Mouse (Mus musculus): Measurements from ENCODE around the gene Idnk. TPM values are rescaled to one million over a fixed set of nuclear protein-coding genes. Genes with fewer than 3 reads are reported as not detected.

The Idnk gene
- polyA plus RNA-seq (2014; fragmentation: Nextera tagmentation; extraction: Ambion mirVana): 41.6 and 45.8 TPM in 2 replicates

DNA sequence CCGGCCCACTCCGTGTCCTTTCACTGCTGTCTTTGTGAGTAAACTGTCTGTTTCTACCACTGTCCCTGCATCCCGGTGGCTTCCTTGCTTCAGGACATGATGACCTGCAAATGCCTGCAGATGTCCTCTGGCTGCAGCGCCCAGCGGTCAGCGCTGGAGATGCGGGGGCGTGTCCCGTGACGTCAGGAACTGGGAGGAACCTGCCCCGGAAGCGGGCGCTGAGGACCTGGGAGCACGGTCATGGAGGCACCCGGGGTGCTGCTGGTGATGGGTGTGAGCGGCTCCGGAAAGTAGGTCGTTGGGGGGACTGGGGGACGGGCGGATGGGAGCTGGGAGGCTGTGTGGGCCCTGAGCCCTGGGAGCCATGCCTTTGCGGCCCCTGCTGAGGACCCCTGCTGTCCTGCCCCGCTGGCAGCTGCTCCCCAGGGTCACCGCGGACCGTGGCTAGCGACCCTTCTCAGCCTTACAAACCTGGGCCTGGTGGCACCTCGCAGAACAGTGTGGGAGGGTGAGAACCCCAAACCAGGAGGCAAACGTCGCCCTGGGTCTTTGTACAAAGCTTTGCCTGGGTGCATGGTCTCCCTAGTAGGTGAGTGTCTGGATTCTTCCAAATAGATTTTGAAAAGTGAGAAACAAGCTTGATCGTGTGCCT is at the start of gene Idnk:
TSS of gene Idnk (plus strand) at position 203 of the 652 bp plus-strand sequence.
- Histone ChIP-seq H3K4me2 (ENCODE audit: low read depth, low read length, severe bottlenecking) (peak within 1 kb of the TSS; percentile 98), H3K27ac (ENCODE audit: low read depth, low read length) (0 out of 2 replicates have a peak within 1 kb of the TSS, but pooled peaks have one; percentile 18), H3K36me3 (ENCODE audit: control insufficient read depth, insufficient read depth, low read length) (peaks cover 10% of the 10 kb centered on the region), H3K4me1 (replicated peaks; ENCODE audit: control insufficient read depth, insufficient read depth, low read length) (no peaks in the 10 kb centered on the region), H3K27me3 (ENCODE audit: control insufficient read depth, insufficient read depth, low read length) (no peaks in the 10 kb centered on the region), H3K9ac (ENCODE audit: low read length) (peak within 1 kb of the TSS; percentile 76), H3K9me3 (ENCODE audit: control insufficient read depth, low read length) (no peaks in the 10 kb centered on the region), H3K4me3 (ENCODE audit: low read depth, low read length) (peak within 1 kb of the TSS; percentile 77)
- peak; percentile 89 for ATAC-seq (replicated peaks; ENCODE audit: low FRiP score)
- 2% methylated on average over 30 of the region's 30 CpGs for WGBS
- DNase-seq (ENCODE audit: low spot score): peak; percentile 93

GRCm38 (mm10) chr13:58111306-58111705 is 46.1 kb upstream of the Idnk start:
- no peaks in the 10 kb centered on the region for H3K9me3 ChIP-seq (ENCODE audit: control insufficient read depth, low read length)
- H3K27me3 ChIP-seq (ENCODE audit: control insufficient read depth, insufficient read depth, low read length): no peaks in the 10 kb centered on the region
- DNase-seq (ENCODE audit: low spot score) (no peak), ATAC-seq (replicated peaks; ENCODE audit: low FRiP score) (no peak)
- H3K36me3 ChIP-seq (ENCODE audit: control insufficient read depth, insufficient read depth, low read length): no peaks in the 10 kb centered on the region
- no peak overlapping the region for H3K27ac ChIP-seq (ENCODE audit: low read depth, low read length)
- no peak overlapping the region for H3K4me2 ChIP-seq (ENCODE audit: low read depth, low read length, severe bottlenecking)
- H3K4me1 ChIP-seq (replicated peaks; ENCODE audit: control insufficient read depth, insufficient read depth, low read length): peaks cover 12% of the 10 kb centered on the region
- H3K9ac ChIP-seq (ENCODE audit: low read length): no peak overlapping the region
- no peak overlapping the region for H3K4me3 ChIP-seq (ENCODE audit: low read depth, low read length)
- WGBS: 93% methylated on average over 6 of the region's 6 CpGs

GRCm38 (mm10) chr13:58112191-58112590 is 45.3 kb upstream of the Idnk start:
- H3K27me3 ChIP-seq (ENCODE audit: control insufficient read depth, insufficient read depth, low read length): no peaks in the 10 kb centered on the region
- DNase-seq (ENCODE audit: low spot score) (no peak), ATAC-seq (replicated peaks; ENCODE audit: low FRiP score) (no peak)
- no peaks in the 10 kb centered on the region for H3K36me3 ChIP-seq (ENCODE audit: control insufficient read depth, insufficient read depth, low read length)
- H3K9ac ChIP-seq (ENCODE audit: low read length): peak overlapping the region; percentile 69
- no peak overlapping the region for H3K27ac ChIP-seq (ENCODE audit: low read depth, low read length)
- H3K9me3 ChIP-seq (ENCODE audit: control insufficient read depth, low read length): no peaks in the 10 kb centered on the region
- H3K4me3 ChIP-seq (ENCODE audit: low read depth, low read length): peak overlapping the region; percentile 51
- peak overlapping the region; percentile 87 for H3K4me2 ChIP-seq (ENCODE audit: low read depth, low read length, severe bottlenecking)
- peaks cover 12% of the 10 kb centered on the region for H3K4me1 ChIP-seq (replicated peaks; ENCODE audit: control insufficient read depth, insufficient read depth, low read length)
- WGBS: 72% methylated on average over 10 of the region's 10 CpGs

DNA sequence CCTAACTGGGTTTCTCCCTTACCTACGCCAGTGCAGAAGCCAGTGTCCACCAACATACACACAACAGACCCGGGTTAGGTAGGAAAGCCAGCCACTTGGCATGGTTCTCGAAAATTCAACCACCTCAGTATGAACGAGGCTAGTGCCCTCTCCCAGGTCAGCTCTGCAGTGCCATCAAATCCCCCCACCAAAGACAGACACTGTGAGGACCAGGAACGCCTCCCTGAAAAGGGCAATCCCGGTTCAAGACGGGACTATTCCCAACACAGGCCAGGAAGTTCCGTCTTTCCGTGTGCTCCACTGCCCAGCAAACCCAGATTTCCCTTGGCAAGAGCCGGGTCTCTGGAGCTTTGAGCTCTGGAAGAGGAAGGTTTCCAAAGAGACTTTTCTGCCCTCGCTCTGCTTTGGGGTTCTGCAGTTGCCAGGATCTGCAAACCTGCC is 44.8 kb upstream of the Idnk start:
- Histone ChIP-seq H3K4me2 (ENCODE audit: low read depth, low read length, severe bottlenecking) (peak overlapping the region; percentile 87), H3K4me1 (replicated peaks; ENCODE audit: control insufficient read depth, insufficient read depth, low read length) (peaks cover 12% of the 10 kb centered on the region), H3K27me3 (ENCODE audit: control insufficient read depth, insufficient read depth, low read length) (no peaks in the 10 kb centered on the region), H3K27ac (ENCODE audit: low read depth, low read length) (no peak overlapping the region), H3K4me3 (ENCODE audit: low read depth, low read length) (peak overlapping the region; percentile 51), H3K9ac (ENCODE audit: low read length) (peak overlapping the region; percentile 69), H3K9me3 (ENCODE audit: control insufficient read depth, low read length) (no peaks in the 10 kb centered on the region), H3K36me3 (ENCODE audit: control insufficient read depth, insufficient read depth, low read length) (no peaks in the 10 kb centered on the region)
- peak; percentile 10; the same call in 1 of the 2 replicates for ATAC-seq (replicated peaks; ENCODE audit: low FRiP score)
- DNase-seq (ENCODE audit: low spot score): peak; percentile 48
- 17% methylated on average over 11 of the region's 11 CpGs for WGBS

GRCm38 (mm10) chr13:58113061-58113900 is 44.2 kb upstream of the Idnk start, which contains the start of gene Klhl3:
Gene Klhl3, minus strand, starts transcription at chr13:58113592.
- Histone ChIP-seq H3K4me1 (replicated peaks; ENCODE audit: control insufficient read depth, insufficient read depth, low read length) (peaks cover 12% of the 10 kb centered on the region), H3K9me3 (ENCODE audit: control insufficient read depth, low read length) (no peaks in the 10 kb centered on the region), H3K36me3 (ENCODE audit: control insufficient read depth, insufficient read depth, low read length) (no peaks in the 10 kb centered on the region), H3K9ac (ENCODE audit: low read length) (peak within 1 kb of the TSS; percentile 69), H3K4me3 (ENCODE audit: low read depth, low read length) (peak within 1 kb of the TSS; percentile 51), H3K27me3 (ENCODE audit: control insufficient read depth, insufficient read depth, low read length) (no peaks in the 10 kb centered on the region), H3K27ac (ENCODE audit: low read depth, low read length) (peak within 1 kb of the TSS; percentile 64), H3K4me2 (ENCODE audit: low read depth, low read length, severe bottlenecking) (peak within 1 kb of the TSS; percentile 87)
- DNase-seq (ENCODE audit: low spot score) (peak; percentile 84), ATAC-seq (replicated peaks; ENCODE audit: low FRiP score) (peak; percentile 86)
- 1% methylated on average over 35 of the region's 35 CpGs for WGBS

DNA sequence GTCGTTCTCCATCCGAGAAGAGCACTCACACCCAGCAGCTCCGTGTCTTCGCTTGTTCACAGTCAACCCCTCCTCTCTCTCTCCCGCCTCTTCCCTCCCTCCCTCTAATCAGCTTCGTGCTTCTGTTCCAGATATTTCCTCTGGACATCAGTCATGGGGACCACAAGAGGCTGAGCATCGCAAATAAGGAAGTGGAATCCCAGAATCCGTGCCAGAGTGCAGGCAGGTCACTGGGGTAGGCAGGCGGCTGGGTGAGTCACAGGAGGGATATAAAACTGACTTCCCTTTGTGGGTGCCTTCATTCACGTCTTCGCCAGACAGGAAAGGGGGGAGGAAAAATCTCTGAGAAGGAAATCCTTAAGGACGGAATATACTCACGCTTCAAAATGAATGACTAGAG is 42.2 kb upstream of the Idnk start:
- DNase-seq (ENCODE audit: low spot score): peak; percentile 43
- H3K4me1 ChIP-seq (replicated peaks; ENCODE audit: control insufficient read depth, insufficient read depth, low read length): peaks cover 12% of the 10 kb centered on the region

DNA sequence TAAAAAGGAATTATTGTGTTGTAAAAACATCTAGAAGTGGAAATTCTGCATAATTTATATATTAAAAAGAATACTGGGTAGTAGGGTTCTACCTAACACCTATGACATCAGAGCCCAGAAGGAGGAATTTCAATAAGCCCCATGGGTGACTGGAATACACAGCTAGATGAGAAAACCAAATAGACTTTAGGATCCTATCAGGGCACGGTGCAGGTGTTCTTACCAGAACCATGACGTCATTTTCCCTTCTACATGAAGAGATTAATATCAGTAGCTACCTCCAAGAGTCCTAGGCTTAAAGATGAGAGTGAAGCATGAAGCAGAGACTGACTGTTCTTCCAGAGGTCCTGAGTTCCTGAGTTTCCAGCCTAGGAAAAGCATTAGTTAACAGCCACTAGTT is 40.6 kb upstream of the Idnk start:
- WGBS: 86% methylated on average over 2 of the region's 2 CpGs
- DNase-seq (ENCODE audit: low spot score): peak; percentile 1
- no peak for ATAC-seq (replicated peaks; ENCODE audit: low FRiP score)

More for the DNA sequence above, 42.2 kb upstream of the Idnk start:
- H3K4me3 ChIP-seq (ENCODE audit: low read depth, low read length): no peak overlapping the region
- no peak for ATAC-seq (replicated peaks; ENCODE audit: low FRiP score)
- H3K27me3 ChIP-seq (ENCODE audit: control insufficient read depth, insufficient read depth, low read length): no peaks in the 10 kb centered on the region
- 78% methylated on average over 13 of the region's 13 CpGs for WGBS
- no peak overlapping the region for H3K9ac ChIP-seq (ENCODE audit: low read length)
- H3K27ac ChIP-seq (ENCODE audit: low read depth, low read length): no peak overlapping the region
- H3K9me3 ChIP-seq (ENCODE audit: control insufficient read depth, low read length): no peaks in the 10 kb centered on the region
- no peak overlapping the region for H3K4me2 ChIP-seq (ENCODE audit: low read depth, low read length, severe bottlenecking)
- H3K36me3 ChIP-seq (ENCODE audit: control insufficient read depth, insufficient read depth, low read length): no peaks in the 10 kb centered on the region

GRCm38 (mm10) chr13:58117318-58118017 is 40.0 kb upstream of the Idnk start:
- ATAC-seq (replicated peaks; ENCODE audit: low FRiP score) (no peak), DNase-seq (ENCODE audit: low spot score) (peak; percentile 73)
- no peak overlapping the region for H3K9ac ChIP-seq (ENCODE audit: low read length)
- no peak overlapping the region for H3K27ac ChIP-seq (ENCODE audit: low read depth, low read length)
- H3K36me3 ChIP-seq (ENCODE audit: control insufficient read depth, insufficient read depth, low read length): no peaks in the 10 kb centered on the region
- H3K4me1 ChIP-seq (replicated peaks; ENCODE audit: control insufficient read depth, insufficient read depth, low read length): peaks cover 8% of the 10 kb centered on the region; the same call in 1 of the 2 replicates
- H3K9me3 ChIP-seq (ENCODE audit: control insufficient read depth, low read length): no peaks in the 10 kb centered on the region
- H3K4me3 ChIP-seq (ENCODE audit: low read depth, low read length): no peak overlapping the region
- whole genome bisulfite sequencing: 70% methylated on average over 8 of the region's 8 CpGs
- no peak overlapping the region for H3K4me2 ChIP-seq (ENCODE audit: low read depth, low read length, severe bottlenecking)
- H3K27me3 ChIP-seq (ENCODE audit: control insufficient read depth, insufficient read depth, low read length): no peaks in the 10 kb centered on the region

More for the DNA sequence above, 40.6 kb upstream of the Idnk start:
- H3K4me1 ChIP-seq (replicated peaks; ENCODE audit: control insufficient read depth, insufficient read depth, low read length): peaks cover 12% of the 10 kb centered on the region
- no peak overlapping the region for H3K9ac ChIP-seq (ENCODE audit: low read length)
- no peak overlapping the region for H3K4me3 ChIP-seq (ENCODE audit: low read depth, low read length)
- H3K27ac ChIP-seq (ENCODE audit: low read depth, low read length): no peak overlapping the region
- no peaks in the 10 kb centered on the region for H3K27me3 ChIP-seq (ENCODE audit: control insufficient read depth, insufficient read depth, low read length)
- H3K4me2 ChIP-seq (ENCODE audit: low read depth, low read length, severe bottlenecking): no peak overlapping the region
- H3K9me3 ChIP-seq (ENCODE audit: control insufficient read depth, low read length): no peaks in the 10 kb centered on the region
- no peaks in the 10 kb centered on the region for H3K36me3 ChIP-seq (ENCODE audit: control insufficient read depth, insufficient read depth, low read length)
